Mouse (Mus musculus) limb, embryonic 10.5 days (tissue): ENCODE results near the gene Il17re. TPM values are rescaled to one million over a fixed set of nuclear protein-coding genes. Genes with fewer than 3 reads are reported as not detected.

Experiments used
- DNase-seq: peaks from one replicate; pipeline ENCODE4 v3.0.0-alpha.2; 2017; ENCODE audit warnings: low spot score
- H3K27ac ChIP-seq: fragments of 300-500 bp; sonication (generic); 2 replicates; pipeline ENCODE4 v1.5.1; 2016; ENCODE audit warnings: mild to moderate bottlenecking
- H3K27me3 ChIP-seq: fragments of 300-500 bp; sonication (generic); 2 replicates; pipeline ENCODE4 v1.6.1; 2016; ENCODE audit warnings: low read depth, mild to moderate bottlenecking; ENCODE audit not compliant: poor library complexity, severe bottlenecking
- H3K36me3 ChIP-seq: fragments of 300-500 bp; sonication (generic); 2 replicates; pipeline ENCODE4 v1.6.1; 2016; ENCODE audit warnings: mild to moderate bottlenecking, moderate library complexity
- H3K4me1 ChIP-seq: fragments of 300-500 bp; sonication (generic); 2 replicates; pipeline ENCODE4 v1.6.1; 2016
- H3K4me3 ChIP-seq: fragments of 300-500 bp; sonication (generic); 2 replicates; pipeline ENCODE4 v1.5.1; 2016; ENCODE audit warnings: mild to moderate bottlenecking, moderate library complexity
- H3K9me3 ChIP-seq: fragments of 300-500 bp; sonication (generic); replicated peaks from 2 replicates; pipeline ENCODE4 v1.6.1; 2016; ENCODE audit warnings: mild to moderate bottlenecking
- WGBS: fragments of 180-500 bp; shearing (Covaris S2); methylation state at CpG from one replicate; pipeline ENCODE4 v1.1.7; 2016; 5-methylcytosine and 5-hydroxymethylcytosine counted together
- polyA plus RNA-seq: library from polyadenylated mRNA; unstranded; fragments of >200 nt; fragmentation: Nextera tagmentation; extraction: Ambion mirVana; gene quantifications from 2 replicates; pipeline ENCODE4 v1.2.1, GENCODE M21; 2016

The Il17re gene
- polyA plus RNA-seq, 1 experiment from 2014 or later: 2.2 TPM

- no peak for DNase-seq
- WGBS: 86% methylated on average over 3 of the region's 3 CpGs
Observed at GRCm38 (mm10) chr6:113433661-113434060, 24.6 kb upstream of the Il17re start.

GRCm38 (mm10) chr6:113434691-113435090, 23.6 kb upstream of the Il17re start:
- no peak overlapping the region for H3K27ac ChIP-seq
- 0 out of 2 replicates have a peak, but pooled peaks cover 5% of the 10 kb centered on the region for H3K4me1 ChIP-seq
- no peaks in the 10 kb centered on the region for H3K36me3 ChIP-seq
- no peak for DNase-seq
- WGBS: 72% methylated on average over 7 of the region's 7 CpGs
- no peak overlapping the region for H3K4me3 ChIP-seq
- no peaks in the 10 kb centered on the region for H3K27me3 ChIP-seq
- no peaks in the 10 kb centered on the region for H3K9me3 ChIP-seq

More at GRCm38 (mm10) chr6:113433661-113434060, 24.6 kb upstream of the Il17re start:
- no peaks in the 10 kb centered on the region for H3K36me3 ChIP-seq
- no peaks in the 10 kb centered on the region for H3K27me3 ChIP-seq
- H3K27ac ChIP-seq: no peak overlapping the region
- H3K9me3 ChIP-seq: no peaks in the 10 kb centered on the region
- H3K4me3 ChIP-seq: no peak overlapping the region
- H3K4me1 ChIP-seq: 0 out of 2 replicates have a peak, but pooled peaks cover 5% of the 10 kb centered on the region

- no peak within 1 kb of the TSS for H3K27ac ChIP-seq
Observed at GRCm38 (mm10) chr6:113435664-113436205, 22.5 kb upstream of the Il17re start, which contains the start of gene Cidec. TSS of gene Cidec (minus strand) at chr6:113435760.

GRCm38 (mm10) chr6:113437135-113437534, 21.1 kb upstream of the Il17re start:
- H3K9me3 ChIP-seq: no peaks in the 10 kb centered on the region
- H3K4me3 ChIP-seq: no peak overlapping the region
- DNase-seq: no peak
- WGBS: 80% methylated on average over 12 of the region's 12 CpGs
- H3K27me3 ChIP-seq: no peaks in the 10 kb centered on the region
- no peaks in the 10 kb centered on the region for H3K36me3 ChIP-seq
- H3K4me1 ChIP-seq: 0 out of 2 replicates have a peak, but pooled peaks cover 3% of the 10 kb centered on the region
- no peak overlapping the region for H3K27ac ChIP-seq

More at GRCm38 (mm10) chr6:113435664-113436205, 22.5 kb upstream of the Il17re start, which contains the start of gene Cidec:
- Histone ChIP-seq H3K9me3 (no peaks in the 10 kb centered on the region), H3K4me3 (no peak within 1 kb of the TSS), H3K27me3 (no peaks in the 10 kb centered on the region), H3K4me1 (0 out of 2 replicates have a peak, but pooled peaks cover 5% of the 10 kb centered on the region), H3K36me3 (no peaks in the 10 kb centered on the region)
- DNase-seq: no peak
- 81% methylated on average over 9 of the region's 9 CpGs for WGBS

GRCm38 (mm10) chr6:113438721-113439430, 19.4 kb upstream of the Il17re start:
- 67% methylated on average over 12 of the region's 12 CpGs for WGBS
- Histone ChIP-seq H3K27me3 (no peaks in the 10 kb centered on the region), H3K4me3 (no peak overlapping the region), H3K4me1 (peaks cover 9% of the 10 kb centered on the region), H3K27ac (no peak overlapping the region), H3K36me3 (no peaks in the 10 kb centered on the region), H3K9me3 (no peaks in the 10 kb centered on the region)
- DNase-seq: no peak

- 87% methylated on average over 3 of the region's 3 CpGs for WGBS
- no peak for DNase-seq
- Histone ChIP-seq H3K4me3 (no peak overlapping the region), H3K9me3 (no peaks in the 10 kb centered on the region), H3K36me3 (peaks cover 5% of the 10 kb centered on the region), H3K4me1 (peaks cover 9% of the 10 kb centered on the region), H3K27ac (no peak overlapping the region), H3K27me3 (no peaks in the 10 kb centered on the region)
Observed at GRCm38 (mm10) chr6:113440686-113441085, 17.6 kb upstream of the Il17re start.

- peak; percentile 83 for DNase-seq
- H3K9me3 ChIP-seq: no peaks in the 10 kb centered on the region
Observed at GRCm38 (mm10) chr6:113441147-113441680, 17.1 kb upstream of the Il17re start.

GRCm38 (mm10) chr6:113442087-113442441, 16.2 kb upstream of the Il17re start:
- Histone ChIP-seq H3K36me3 (peaks cover 17% of the 10 kb centered on the region), H3K27ac (peak overlapping the region; percentile 92), H3K4me1 (peaks cover 9% of the 10 kb centered on the region), H3K9me3 (no peaks in the 10 kb centered on the region), H3K4me3 (peak overlapping the region; percentile 96), H3K27me3 (no peaks in the 10 kb centered on the region)
- no peak for DNase-seq
- WGBS: 44% methylated on average over 9 of the region's 9 CpGs

More at GRCm38 (mm10) chr6:113441147-113441680, 17.1 kb upstream of the Il17re start:
- 59% methylated on average over 7 of the region's 7 CpGs for WGBS
- Histone ChIP-seq H3K36me3 (peaks cover 8% of the 10 kb centered on the region), H3K4me1 (peaks cover 9% of the 10 kb centered on the region), H3K27me3 (no peaks in the 10 kb centered on the region), H3K27ac (no peak overlapping the region), H3K4me3 (no peak overlapping the region)

- Histone ChIP-seq H3K36me3 (peaks cover 22% of the 10 kb centered on the region), H3K4me3 (peak within 1 kb of the TSS; percentile 96), H3K27ac (peak within 1 kb of the TSS; percentile 92), H3K27me3 (no peaks in the 10 kb centered on the region), H3K4me1 (peaks cover 9% of the 10 kb centered on the region), H3K9me3 (no peaks in the 10 kb centered on the region)
- DNase-seq: peak; percentile 95
- under 1% methylated on average over 45 of the region's 45 CpGs for WGBS
Observed at GRCm38 (mm10) chr6:113442442-113443090, 15.7 kb upstream of the Il17re start, which contains the start of gene Jagn1. TSS of gene Jagn1 (plus strand) at chr6:113442569.

GRCm38 (mm10) chr6:113443091-113443490, 15.2 kb upstream of the Il17re start:
- peaks cover 9% of the 10 kb centered on the region for H3K4me1 ChIP-seq
- peak overlapping the region; percentile 96 for H3K4me3 ChIP-seq
- no peaks in the 10 kb centered on the region for H3K9me3 ChIP-seq
- WGBS: 48% methylated on average over 12 of the region's 12 CpGs
- peaks cover 27% of the 10 kb centered on the region for H3K36me3 ChIP-seq
- DNase-seq: no peak
- peak overlapping the region; percentile 92 for H3K27ac ChIP-seq
- H3K27me3 ChIP-seq: no peaks in the 10 kb centered on the region

GRCm38 (mm10) chr6:113444207-113444965, 13.9 kb upstream of the Il17re start:
- H3K4me3 ChIP-seq: no peak overlapping the region
- H3K36me3 ChIP-seq: peaks cover 39% of the 10 kb centered on the region
- H3K4me1 ChIP-seq: peaks cover 9% of the 10 kb centered on the region
- no peak for DNase-seq
- no peak overlapping the region for H3K27ac ChIP-seq
- H3K27me3 ChIP-seq: no peaks in the 10 kb centered on the region
- no peaks in the 10 kb centered on the region for H3K9me3 ChIP-seq
- WGBS: 87% methylated on average over 8 of the region's 8 CpGs

- Histone ChIP-seq H3K36me3 (peaks cover 42% of the 10 kb centered on the region), H3K4me3 (no peak overlapping the region), H3K9me3 (no peaks in the 10 kb centered on the region), H3K4me1 (peaks cover 9% of the 10 kb centered on the region), H3K27me3 (no peaks in the 10 kb centered on the region), H3K27ac (no peak overlapping the region)
- no peak for DNase-seq
- whole genome bisulfite sequencing: 98% methylated on average over 4 of the region's 4 CpGs
Observed at GRCm38 (mm10) chr6:113447639-113448038, 10.6 kb upstream of the Il17re start.
